Mouse (Mus musculus): ENCODE data around the gene Cox11.

The Cox11 gene

DNA sequence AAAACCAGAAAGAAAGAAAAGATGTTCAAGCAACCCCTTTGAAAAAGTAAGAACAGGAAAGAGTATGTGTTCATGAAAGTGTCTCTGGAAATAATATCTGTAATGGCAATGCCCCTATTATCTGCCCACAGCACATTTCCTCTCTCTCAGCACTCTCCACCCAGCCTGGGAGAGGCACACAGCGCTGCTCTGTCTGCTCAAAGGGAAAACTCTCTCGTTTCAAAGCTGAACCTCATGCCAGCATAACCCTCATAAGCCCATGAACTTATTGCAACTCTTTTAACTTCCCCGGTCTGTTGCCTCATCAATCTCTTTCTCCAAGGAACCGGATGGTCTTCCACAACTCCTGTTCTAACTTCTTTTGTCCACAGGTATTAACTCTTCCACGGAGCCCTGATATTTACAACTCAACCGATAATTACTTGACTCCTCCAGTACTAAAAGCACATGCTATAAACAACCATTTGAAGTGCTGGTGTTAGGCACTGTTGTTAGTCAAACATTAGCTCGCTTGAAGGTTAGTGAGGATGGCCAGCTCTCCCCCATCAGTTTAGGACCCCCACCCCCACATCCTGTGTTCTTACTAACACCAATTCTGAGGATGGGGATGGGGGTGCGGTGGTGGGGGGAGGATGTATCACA is 26.5 kb downstream of the Cox11 start:
- DNase-seq (ENCODE audit: low spot score): peak; percentile 62

DNA sequence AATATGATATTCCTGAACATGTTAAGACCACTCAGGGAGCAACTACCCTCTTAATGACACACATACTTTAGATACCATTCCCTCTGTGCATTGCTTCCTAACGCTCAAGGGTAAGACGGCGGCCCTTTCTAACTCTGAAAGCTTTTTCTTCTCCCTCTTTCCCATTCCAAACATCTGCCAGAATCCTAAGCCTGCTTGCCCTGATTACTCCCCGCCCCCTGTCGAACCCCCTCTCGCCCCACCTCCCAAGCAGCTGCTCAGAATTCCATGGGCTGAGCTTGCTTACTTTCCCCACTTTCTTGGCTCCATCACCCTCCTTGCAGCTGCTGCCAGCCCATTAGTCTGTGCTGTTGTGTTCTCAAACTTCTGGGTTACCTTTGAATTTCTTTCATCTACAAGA is 27.2 kb downstream of the Cox11 start:
- no peak for DNase-seq (ENCODE audit: low spot score)

DNA sequence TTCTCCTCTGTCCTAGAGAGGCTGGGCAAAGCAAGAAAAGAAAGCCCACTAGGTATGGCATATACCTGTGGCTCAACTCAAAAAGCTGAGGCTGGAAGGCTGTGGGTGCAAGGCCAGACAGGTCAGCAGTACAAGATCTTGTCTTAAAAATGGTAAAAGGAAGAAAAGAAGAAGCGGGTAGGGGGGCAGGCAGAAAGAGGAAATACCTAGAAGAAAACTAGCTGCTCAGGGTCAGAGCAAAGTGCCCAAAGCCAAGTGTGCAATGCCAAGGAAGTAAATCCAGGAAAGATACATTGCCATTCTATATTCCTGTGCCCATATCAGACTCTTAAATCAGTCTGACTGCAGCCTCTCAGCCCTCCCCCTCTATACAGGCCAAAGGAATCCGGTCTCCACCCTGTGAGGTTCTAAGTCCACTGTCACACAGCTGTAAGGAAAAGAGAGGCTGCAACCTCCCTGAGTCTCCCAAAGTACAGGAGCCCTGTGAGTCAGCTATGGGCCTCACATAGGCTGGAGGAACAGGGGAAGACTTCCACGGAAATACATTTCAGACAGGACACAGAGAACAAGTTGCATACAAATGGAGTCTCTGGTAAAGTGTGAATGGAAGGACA is 28.3 kb downstream of the Cox11 start:
- DNase-seq (ENCODE audit: low spot score): no peak

DNA sequence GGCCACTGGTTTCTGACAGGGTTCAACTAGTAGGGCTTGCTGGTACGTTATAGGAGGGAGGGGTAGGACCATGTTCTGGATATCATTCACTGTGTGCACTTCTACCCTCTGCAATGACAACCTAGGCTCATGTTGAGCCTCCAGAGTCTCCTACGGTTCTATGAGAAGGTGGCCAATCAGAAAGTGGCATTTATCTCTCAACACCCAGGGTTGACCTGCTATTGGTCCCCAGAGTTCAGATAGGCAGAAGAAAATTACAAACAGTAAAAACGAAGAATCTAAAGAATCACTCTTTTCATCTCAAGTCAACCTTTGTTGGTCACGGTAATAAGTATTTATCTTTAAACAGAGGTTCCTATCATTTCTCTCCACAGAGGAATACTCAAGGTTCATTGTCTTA is 28.9 kb downstream of the Cox11 start:
- DNase-seq (ENCODE audit: low spot score): no peak

DNA sequence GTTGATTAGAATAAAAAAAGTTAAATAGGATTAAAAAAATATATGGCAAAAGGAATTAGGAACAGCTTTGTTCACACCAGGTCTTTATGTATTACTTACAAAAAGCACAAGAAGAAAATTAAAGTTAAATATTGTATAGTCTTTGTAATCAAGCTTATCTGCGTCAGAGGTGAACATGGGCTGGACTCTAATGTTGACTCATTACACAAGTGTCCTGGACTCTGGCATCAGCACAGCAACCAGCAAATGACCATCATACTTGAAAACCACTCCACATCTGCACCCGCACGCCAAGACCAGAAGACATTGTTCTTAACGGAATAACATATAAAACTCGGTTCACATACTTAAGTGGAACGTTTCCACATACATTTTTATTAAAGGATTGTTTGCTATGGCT is 29.4 kb downstream of the Cox11 start:
- DNase-seq (ENCODE audit: low spot score): no peak

DNA sequence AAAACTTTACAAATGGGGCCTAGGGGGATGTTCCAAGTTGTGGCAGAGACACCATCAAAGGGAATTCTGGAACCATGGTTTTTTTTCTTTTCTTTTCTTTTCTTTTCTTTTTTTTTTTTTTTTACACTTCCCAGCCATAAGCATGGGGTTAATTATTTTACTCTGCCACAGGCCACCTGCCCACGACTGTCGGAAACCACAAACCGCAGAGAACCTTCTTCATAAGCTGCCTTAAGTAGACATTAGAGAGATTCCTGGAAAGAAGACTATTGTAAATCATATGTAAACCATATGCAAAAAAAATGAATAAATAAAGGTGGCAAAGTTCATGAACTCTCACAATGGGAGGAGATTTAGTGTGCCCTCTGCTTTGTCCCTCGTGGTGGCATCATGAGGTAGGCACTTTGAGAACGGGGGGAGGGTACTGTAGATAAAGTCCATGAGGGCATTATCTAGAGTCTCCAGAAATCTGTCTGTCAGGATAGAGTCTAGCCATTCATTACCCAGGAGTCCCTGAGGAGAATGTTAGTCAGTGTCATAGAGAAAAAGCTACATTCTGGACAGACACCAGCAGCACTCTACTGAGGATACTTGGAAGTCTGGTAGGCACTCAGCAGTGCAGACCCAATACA is 37.6 kb downstream of the Cox11 start:
- peak; percentile 33 for DNase-seq (ENCODE audit: low spot score)

DNA sequence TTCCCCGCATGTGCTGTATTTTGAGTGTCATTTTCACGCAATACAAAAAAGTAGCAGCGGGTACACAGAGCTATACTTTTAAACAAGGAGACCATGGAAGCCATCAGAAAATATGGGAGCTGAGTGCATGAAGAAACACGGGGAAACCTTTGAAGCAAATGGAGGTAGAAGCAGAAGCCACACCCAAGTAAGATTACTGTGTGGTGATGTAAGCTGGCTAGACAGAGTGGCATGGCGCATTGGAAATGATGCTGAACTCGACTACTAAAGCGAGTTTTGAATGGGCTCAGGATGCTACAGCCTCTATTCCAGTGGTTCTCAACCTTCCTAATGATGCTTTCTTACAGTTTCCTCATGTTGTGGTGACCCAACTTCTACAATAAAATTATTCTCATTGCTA is 39.1 kb downstream of the Cox11 start:
- no peak for DNase-seq (ENCODE audit: low spot score)

DNA sequence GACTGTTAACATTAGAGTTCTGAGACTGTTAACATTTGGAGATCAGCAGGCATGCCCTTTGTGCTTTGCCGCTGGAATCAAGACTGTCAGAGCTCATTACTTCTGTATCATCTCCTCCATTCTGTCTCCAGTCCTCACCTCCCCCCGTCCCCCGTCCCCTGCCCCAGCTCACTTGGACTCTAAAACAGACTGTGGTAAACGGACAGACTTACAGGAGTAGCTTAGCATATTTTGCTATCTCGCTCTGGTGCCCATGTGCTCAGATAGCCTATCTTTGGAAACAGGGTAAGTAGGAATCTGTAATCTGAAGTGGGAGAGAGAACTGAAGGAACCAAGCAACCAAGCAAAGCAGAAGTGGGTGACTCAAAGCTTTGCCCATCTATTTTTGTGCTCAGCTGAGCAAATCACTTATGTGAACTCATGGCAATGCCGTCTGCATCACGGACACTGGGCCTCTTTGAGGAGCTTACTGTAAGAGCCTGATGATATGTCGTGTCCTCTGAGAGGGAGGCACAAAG is 39.9 kb downstream of the Cox11 start:
- no peak for DNase-seq (ENCODE audit: low spot score)

DNA sequence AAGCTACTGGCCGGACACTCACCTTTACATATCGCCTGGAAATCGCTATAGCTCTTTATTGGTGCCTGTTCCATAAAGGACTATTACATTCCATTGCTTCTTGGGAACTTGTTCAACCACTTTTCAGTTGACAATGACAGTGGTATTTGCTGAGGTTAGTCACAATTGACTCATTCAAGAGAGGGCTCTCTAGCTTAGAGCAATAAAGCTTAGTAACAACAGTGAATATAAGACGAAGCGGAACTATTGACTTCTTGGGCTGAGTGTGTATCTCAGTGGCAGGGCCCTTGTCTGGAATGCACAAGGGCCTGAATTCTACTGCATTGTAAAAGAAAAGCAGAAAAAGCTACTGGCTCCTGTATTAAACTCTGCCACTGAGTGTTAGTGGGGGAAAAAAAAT is 40.6 kb downstream of the Cox11 start:
- no peak for DNase-seq (ENCODE audit: low spot score)

DNA sequence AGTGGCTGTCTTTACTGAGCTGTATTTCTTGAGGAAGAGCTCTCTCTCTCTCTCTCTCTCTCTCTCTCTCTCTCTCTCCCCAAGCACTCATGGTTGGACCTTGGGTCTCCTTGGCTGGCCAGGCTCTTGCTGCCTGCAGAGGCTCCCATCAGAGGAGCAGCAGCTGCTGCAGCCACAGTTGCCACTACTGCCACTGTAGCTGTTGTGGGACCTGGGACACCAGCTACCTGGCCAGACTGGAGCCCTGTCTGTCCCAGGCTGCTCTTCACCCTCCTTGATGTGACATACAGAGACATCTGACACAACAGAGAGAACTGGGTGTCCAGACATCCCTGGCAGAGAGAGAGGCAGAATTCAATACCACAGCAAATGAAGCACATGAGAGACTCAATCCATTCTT is 43.2 kb downstream of the Cox11 start:
- no peak for DNase-seq (ENCODE audit: low spot score)

DNA sequence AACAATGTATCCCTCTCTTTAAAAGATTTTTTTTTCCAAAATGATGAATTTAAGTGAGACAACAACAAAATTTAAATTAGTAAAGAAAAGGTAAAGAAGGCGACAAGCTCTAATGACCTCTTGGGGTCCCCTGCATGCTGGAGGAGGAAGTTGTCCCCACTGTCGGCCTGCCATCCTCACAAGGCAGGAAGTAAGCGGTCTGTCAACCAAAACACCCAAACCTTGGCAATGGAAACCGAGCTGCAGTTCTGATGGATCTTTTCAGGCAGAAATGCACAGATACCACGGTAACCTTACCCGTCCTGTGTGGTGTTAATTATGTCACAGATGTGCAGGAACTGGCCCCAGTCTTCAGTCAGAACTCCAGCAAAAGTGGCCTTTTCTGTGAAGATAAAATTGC is 46.8 kb downstream of the Cox11 start:
- DNase-seq (ENCODE audit: low spot score): no peak

DNA sequence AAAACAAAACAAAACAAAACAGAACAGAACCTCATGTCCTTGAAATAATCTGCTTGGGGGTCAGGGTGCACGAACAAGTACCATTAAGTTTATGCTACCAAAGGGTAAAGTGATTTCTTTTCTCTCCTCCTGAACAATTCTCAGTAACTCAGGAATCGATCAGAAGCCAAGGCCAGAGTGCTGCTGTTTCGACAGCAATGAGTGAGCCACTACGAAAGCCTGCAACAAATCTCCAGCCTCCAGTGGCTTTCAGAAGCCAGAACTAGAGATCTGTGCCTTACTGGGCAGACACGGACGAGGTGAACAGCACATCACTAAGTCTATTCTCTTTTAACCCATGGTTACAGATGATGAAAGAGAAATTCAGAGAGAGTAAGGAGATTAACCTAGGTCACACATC is 47.2 kb downstream of the Cox11 start:
- DNase-seq (ENCODE audit: low spot score): no peak

DNA sequence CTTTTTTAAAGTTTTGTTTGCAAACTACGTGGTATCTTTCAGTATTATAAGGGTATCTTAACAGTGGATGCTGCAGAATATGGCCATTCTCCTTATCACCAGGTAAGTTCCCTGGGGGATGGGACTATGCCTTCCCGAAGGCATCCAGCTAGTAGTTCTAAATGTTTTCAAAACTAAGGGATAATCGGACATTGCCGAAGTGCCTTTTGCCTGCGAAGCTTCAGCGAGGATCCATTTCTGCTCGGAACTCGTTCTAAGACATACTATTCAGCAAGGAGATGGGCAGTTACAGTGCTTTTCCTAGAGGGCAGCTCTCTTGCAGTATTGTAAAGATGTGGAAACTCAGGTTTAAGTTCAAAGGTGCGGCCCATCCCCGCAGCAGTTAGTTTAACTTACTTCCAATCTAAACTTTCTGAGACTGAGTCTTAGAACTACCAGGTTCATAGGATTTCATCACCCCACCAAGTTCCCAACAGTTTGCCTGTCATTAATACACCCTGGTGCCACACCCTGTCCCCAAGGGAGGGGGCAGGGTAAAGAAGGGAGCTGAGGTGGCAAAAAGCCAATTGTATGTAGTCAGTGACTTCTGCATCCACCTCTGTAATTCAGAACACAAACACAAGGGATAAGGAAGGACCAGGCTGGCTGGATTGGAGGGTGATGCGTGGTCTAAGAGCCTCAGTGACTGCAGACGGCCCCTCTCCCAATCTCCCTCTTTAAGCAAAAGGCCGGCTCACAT is 48.5 kb downstream of the Cox11 start:
- DNase-seq (ENCODE audit: low spot score): peak; percentile 47

DNA sequence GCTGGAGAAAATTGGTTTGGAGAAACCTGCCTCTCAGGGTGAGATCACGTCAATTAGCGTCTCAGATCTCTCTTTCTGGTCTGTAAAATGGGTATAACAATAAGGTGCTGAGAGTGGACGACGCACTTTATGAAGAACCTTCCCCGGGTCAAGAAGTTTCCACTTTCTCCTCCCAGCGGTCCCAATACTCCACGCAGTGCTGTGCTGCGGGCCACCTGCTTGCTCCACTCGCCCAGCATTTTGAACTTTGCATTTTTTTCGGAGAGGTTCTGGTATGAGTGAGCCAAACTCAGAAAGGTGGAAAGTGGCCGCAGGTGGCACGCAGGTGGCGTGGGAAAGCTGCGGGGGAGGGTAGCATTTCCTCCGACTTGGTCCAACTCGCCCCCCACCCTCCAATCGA is 49.1 kb downstream of the Cox11 start:
- DNase-seq (ENCODE audit: low spot score): no peak

DNA sequence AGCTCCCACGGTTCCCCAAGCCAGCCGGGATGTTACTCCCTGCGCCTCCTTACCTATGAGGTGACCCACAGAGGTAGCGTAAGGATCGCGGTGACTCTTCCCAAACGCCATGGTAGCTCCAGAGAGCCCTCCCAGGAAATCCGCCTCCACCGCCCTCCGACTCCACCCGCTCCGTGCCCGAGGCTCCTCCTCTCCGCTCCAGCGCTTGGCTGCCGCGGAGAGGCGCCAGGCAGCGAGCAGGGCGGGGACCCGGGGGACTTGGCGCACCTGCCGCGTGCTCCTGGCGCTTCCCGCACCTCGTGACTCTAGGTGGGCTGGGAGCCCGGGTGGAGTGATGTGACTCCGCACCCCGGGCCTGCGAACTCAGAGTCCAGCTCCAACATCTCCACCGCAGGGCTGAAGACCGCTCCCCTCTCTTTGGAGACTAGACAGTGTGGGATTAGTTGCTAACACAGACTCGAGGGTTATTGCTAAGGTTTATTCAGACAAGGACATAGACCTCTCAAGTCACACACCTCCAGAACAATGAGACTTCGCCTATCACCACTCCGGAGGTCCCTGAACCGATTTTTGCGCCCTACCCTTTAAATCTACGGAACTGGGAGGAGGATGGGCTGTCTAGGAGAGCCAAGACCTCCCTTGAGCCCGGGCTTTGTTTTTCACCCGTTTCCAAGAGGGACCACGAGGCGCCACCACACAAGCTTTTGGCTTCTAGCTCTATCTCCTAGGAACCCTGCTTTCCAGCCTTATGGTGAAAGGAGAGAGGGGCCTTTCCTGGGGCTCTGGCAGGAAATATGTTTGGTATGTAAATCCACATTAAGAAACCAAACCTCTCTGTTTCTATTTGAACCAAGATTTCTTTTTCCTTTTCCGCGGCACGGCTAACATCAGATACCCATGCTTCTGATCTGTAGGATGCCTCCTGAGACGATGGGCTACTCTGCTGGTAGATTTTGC is 49.8 kb downstream of the Cox11 start, which contains the start of gene Tom1l1:
Gene Tom1l1, minus strand, starts transcription at position 907 of the 957 bp plus-strand sequence.
- DNase-seq (ENCODE audit: low spot score): peak; percentile 62

DNA sequence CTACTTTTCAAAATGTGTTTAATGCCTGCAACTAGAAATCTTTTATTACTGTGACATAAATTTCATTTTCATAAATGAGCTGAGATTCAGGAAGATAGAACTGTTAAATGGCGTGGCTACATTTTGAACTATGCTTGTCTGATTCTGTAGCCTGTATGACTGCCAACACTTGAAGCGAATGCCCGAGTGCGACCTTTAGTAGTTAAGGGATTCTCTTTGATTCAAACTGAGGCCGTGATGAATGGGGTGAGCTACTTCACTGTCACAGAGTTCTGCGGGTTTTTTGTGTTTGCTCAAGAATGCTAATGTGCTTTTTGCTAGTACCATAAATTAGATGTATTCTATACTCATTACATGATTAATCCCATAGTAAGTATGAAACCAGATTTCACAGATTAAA is 52.4 kb downstream of the Cox11 start:
- no peak for DNase-seq (ENCODE audit: low spot score)

DNA sequence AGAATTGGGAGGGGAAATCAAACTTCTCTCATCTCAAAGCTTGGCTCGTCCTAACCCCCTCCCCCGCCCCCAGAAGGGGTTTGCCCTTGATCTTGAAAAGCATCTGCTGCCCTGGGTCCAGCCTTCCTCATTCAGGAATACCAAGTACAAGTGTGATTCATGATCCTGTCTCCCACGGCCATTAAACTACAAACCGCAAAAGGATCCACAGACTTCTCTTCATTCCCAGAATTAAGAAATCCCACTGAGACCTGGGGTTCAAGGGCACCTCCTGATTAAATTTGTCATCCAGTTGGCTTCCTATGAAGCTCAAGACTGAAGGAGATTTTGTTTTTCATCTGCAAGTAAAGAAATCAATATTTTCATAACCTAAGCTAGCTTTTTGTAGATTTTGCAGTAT is 56.2 kb downstream of the Cox11 start:
- no peak for DNase-seq (ENCODE audit: low spot score)

All from spleen, adult 12 weeks (tissue).